Mouse (Mus musculus): ENCODE measurements at regions not wholly inside any gene's neighbourhood (a gene's known extent, or its start where the extent isn't known, plus 50 kb on each side); places are given as distances from the start of the nearest gene placed in this dataset.

- TF ChIP-seq CTCF (IDR thresholded peaks at IDR 0.05; ENCODE audit: low read depth, low read length) = no peak
- no peak for TF ChIP-seq GATA1 (IDR thresholded peaks at IDR 0.05; ENCODE audit: borderline replicate concordance, low read length)
- no peak for TF ChIP-seq POLR2AphosphoS5 (IDR thresholded peaks at IDR 0.05; ENCODE audit: insufficient replicate concordance, low read depth, low read length)
- TF ChIP-seq TAL1 (conservative IDR thresholded peaks at IDR 0.05; ENCODE audit: low read depth, low read length) = no peak
Measured at GRCm38 (mm10) chr10:99531104-99531503, 228.4 kb downstream of the Csl start.
